Mouse (Mus musculus): ENCODE measurements around the gene Gpc4.

Gene Gpc4

DNA sequence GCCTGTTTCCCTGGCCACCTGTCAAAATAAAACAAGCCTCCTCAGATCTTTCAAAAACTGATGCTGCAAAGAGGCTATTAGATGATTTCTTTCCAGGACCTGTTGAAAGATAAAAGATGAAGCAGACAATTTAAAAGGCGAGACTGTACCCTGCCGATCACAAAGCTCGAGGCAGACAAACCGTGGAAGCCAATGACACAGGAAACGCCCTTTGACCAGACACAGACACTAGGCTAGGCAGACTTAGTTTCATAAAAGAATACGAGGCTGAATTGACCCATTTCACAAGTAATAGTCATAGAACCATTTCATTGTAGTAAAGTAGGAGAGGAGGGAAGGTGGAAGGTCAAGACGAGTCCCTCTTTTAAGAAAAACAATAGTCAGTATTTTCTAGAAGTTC lies 20.6 kb downstream of the Gpc4 start:
- no peak for DNase-seq

DNA sequence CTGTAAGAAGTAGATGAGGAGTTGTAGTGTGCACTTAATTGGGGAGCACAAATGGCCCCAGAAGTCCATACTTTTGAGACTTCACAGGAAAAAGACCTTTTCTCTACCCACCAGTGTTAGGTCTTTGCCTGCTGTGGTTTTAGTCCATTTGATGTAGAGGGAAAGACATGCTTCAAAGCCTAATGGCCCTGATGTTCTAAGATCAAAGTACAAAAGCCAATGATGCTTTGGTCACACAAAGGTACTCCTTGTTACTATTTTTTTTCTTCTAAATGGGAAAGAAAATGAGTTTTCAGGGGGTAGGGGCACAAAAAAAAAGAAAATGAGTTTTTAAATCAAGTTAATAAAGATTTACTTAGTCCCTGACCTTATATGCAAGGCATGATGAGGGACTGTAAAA lies 24.7 kb downstream of the Gpc4 start:
- no peak for DNase-seq

GRCm38 (mm10) chrX:52138461-52139075 lies 26.5 kb downstream of the Gpc4 start:
- no peak for DNase-seq

DNA sequence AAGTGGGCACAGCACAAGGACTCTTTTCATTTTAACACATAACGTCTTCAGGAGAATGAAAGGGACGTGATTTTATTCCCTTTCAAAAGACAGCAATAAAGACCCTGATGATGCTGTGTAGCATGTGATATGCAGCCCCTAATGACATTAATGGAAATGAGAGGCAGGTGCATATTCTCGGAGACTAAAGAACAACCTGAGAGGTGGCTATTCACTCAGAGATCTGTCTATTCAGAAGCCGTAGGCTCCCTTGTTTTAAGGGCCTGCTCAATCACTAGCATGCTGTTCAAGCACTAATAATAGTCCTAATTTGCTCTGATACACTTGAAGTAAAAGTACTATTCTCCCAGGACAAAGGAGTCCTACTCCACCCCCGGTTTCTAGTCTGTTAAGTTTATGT lies 27.0 kb downstream of the Gpc4 start:
- no peak for DNase-seq

- no peak for DNase-seq
Observed at GRCm38 (mm10) chrX:52136525-52136924, 28.5 kb downstream of the Gpc4 start.

DNA sequence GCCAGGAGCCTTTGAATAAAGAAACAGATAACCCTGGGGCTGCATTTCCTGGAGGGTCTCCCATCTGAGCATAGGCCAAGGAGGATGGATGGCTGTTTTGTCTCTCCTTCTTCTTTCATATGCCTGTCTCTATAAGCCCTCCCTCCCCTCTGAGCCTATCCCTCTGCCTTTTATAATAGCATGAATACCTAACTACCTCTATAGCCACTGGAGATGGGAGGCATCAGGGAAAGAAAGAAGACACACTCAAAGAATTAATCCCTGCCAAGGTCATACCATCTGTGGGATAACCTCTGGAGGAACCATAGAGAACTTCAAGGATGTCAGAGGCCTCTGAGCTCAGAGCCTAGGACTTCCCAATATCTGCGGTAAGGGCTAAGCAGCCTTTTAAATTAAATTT lies 35.4 kb downstream of the Gpc4 start:
- DNase-seq, result no peak

DNA sequence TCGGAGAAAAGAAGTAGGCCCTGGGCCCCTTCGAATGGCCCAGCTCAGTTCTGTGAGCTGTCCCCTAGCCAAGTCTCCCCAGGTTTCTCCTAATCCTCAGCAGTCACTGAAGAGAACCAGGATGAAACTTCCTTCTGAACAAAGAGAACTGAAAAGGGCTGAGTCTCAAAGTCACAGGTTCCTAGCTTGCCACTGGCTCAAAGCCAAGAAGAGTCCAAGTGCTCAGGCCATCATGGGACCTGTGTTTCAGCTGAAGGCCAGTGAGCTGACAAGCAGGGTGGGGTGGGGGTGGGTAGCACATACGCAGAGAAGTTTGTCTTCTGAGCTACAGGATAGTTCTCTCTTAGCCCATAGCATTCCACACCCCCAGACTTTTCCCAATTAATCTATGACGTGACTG lies 36.3 kb downstream of the Gpc4 start:
- DNase-seq, result no peak

- no peak for DNase-seq
Observed at GRCm38 (mm10) chrX:52113651-52114050, 51.4 kb downstream of the Gpc4 start.

DNA sequence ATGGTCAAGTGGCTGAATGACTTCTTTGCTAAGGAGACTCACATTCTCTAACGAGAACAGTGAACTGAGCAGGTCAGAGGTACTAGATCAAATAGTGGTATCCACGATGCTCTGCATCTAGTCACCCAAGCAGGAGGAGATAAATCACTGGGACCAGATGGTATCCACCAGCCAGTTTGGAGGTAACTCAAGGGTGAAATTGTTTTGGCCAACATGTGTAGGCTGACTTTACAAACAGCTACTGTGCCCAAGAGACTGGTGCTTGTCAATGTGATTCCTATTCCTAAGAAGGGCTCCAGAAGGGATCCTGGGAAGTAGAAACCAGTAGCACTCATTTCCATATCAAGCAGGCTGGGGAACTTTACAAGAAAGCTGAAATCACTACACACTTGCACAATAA lies 55.4 kb downstream of the Gpc4 start:
- DNase-seq, result no peak

DNA sequence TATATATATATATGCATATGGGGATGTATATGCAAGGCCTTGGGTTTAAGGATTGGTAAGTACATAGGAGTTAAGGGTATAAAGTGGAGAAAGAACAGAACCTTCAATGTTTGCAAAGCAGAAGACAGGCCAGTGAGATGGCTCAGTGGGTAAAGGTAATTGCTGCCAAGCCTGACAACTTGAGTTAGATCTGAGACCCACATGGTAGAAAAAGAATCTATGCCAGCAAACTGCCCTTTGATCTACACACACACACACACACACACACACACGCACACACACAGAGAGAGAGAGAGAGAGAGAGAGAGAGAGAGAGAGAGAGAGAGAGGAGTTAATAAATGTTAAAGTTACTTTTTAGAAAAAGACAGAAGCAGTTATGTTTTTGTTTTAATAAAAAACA lies 56.1 kb downstream of the Gpc4 start:
- no peak for DNase-seq

DNA sequence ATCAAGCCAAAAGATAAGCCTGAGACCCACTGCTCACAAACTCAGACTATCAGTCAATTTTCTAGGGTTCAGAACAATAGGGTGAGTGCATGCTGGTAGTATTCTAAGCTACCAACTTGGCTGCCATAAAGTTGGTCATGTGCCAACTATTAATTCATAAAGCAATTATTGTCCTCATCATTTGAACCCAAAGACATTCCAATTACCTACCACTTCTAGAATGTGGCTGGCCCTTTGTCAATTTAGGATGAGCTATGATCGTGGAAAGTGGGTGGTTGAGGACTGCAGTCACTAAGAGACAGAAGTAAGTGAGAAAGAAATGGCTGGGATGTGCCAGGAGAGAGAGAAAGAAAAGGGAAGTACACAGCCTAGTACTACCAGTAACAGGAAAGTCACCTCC lies 61.3 kb downstream of the Gpc4 start:
- no peak for DNase-seq

DNA sequence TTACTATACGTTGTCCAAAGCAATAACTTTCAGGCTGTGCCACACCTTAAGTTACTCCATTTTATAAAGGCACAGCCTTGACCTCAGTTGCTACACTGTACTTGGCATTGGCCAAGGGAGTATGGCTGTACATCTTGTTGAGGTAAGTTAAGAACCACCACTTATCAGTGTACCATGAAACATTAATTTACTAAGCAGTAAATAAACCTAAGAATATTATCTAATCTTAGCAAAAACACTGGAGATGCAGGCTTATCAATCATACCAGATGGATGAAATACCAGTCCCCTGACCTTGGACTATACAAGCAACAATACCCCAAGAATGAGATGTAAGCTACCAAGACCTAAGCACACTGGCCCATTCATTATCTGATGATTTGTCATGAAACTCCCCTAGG lies 63.1 kb downstream of the Gpc4 start:
- DNase-seq, result no peak

DNA sequence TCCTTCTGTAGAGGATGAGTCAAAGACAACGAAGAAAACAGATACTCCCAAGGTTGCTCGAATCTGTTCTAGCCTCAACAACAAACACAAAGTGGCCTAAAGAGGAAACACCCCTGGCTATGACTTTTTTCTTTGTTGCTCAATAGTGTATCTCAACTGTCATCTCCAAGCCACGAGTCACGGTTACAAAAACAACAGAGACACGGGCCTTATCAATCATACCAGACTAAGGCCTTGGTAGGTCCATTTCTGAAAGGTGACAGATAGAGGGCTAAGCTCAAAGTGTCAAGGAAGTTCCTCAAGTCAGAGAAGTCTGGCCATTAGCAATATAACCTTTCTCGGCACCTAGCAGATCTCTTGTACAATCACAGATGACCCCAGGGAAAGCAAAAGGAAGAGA lies 63.6 kb downstream of the Gpc4 start:
- no peak for DNase-seq

- no peak for DNase-seq
Observed at GRCm38 (mm10) chrX:52087726-52088348, 77.2 kb downstream of the Gpc4 start.

DNA sequence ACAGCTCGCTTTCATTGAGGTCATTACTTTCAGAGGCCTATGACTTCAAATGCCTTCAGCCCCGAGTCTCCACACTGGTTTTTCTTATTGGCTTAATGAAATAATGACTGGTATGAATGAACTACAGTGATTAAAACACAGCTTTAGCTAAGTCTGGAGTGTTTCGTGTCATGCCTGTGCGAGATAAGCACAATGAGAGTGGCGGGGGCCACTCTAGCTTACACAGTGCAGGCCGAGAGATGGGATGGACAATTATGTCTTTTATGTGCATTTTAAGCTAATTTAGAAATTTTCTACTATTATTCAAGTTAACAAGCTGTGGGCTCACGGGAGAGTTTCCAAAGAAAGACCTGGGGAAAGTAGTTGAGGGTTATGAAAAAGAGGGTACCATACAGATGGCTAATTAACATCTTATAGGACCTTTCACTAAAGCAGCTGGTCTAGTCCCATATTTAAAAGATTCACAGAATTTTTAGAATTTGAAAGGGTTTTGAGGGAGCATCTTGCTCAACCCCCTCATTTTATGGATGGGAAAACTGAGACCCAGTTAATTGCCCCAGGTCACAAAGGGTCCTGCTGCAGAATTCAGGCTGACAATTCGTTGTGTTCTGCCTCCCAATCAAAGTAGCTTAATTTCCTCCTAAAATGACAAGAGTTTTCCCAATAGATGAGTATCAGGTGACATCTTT lies 78.0 kb downstream of the Gpc4 start:
- DNase-seq, result no peak

DNA sequence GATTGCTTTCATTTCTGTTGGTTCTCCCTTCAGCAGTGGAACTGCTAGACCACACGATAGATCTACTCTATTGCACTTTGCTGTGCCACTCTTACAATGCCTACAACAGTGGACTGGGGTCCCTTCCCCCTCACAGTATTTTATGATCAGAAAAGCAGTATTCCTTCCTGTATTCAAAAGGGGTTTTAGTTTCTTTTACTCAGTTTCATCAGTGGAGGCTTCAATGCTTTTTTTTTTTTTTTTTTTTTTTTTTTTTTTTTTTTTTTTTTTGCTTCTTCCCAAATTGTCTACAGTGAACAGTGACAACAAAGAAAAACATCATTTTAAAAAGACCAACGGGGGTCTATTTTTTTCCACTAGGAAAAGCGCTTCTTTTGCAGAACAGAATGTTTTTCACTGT lies 81.5 kb downstream of the Gpc4 start:
- DNase-seq, result no peak

GRCm38 (mm10) chrX:52072410-52072809 lies 92.6 kb downstream of the Gpc4 start:
- DNase-seq, result no peak

GRCm38 (mm10) chrX:52053416-52053815 lies 111.6 kb downstream of the Gpc4 start:
- no peak for DNase-seq

DNA sequence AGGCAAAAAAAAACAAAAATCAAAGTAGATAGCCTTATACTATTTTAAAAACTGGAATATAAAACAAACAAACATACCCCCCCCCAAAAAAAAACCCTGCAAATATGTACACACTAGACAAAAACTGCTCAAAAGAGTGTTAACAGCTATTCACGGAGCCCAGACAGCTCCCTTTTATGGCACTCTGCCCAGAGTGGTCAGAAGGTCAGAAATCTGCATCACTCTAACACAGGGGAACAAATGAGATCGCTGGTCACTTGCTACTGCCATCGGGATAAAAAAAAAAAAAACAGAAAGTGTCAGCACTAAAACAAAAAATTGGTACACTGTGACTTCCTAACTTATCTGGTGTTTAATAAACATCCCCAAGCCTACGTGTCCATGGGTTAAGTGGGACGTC lies 113.0 kb downstream of the Gpc4 start:
- no peak for DNase-seq

GRCm38 (mm10) chrX:52050941-52051340 lies 114.1 kb downstream of the Gpc4 start:
- DNase-seq, result no peak

DNA sequence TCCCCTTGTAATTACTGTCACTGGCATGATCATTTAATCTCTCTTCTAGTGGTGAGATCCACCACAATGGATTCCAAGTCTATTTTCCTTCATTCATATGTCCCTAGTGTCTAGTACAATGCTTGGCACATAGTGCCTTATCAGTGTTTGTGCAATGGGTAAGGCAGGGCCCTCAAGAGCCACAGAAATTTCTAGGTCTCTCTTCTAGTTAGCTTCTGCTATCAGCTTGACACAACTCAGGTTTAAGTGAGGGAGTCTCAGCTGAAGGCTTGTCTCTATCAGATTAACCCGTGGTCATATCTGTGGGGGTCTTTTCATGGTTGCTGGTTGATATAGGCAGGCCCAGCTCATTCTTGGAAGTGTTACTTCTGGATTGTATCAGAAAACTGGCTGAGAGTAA lies 125.2 kb downstream of the Gpc4 start:
- no peak for DNase-seq

DNA sequence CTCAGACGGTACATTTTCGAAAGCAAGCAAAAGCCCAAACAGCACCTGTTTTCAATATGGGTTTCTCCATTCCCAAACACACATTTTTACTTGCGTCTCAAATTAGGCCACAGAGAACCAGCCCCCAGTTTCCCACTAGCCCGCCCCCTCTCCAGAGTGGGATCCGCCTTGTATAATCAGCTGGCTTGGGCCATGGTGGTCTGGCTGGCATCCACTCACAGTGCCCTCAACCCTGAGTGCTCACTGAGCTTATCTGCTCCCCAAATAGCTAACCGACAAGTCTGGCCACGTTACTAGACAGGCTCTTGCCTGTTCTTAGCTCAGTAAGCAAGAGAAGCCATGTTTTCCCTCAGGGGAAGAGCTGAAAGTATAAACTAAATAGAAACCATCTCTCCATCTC lies 134.9 kb downstream of the Gpc4 start:
- DNase-seq, result no peak

- DNase-seq, result peak; percentile 84
Observed at GRCm38 (mm10) chrX:52017660-52018059, 147.4 kb downstream of the Gpc4 start.

All from heart, adult 11 months (tissue).